Mouse (Mus musculus): ENCODE measurements around the gene Adi1.

Gene Adi1

GRCm38 (mm10) chr12:28694231-28694630, 19.2 kb downstream of the Adi1 start:
- no peak for DNase-seq (ENCODE audit: low spot score in 2 of 2)

DNA sequence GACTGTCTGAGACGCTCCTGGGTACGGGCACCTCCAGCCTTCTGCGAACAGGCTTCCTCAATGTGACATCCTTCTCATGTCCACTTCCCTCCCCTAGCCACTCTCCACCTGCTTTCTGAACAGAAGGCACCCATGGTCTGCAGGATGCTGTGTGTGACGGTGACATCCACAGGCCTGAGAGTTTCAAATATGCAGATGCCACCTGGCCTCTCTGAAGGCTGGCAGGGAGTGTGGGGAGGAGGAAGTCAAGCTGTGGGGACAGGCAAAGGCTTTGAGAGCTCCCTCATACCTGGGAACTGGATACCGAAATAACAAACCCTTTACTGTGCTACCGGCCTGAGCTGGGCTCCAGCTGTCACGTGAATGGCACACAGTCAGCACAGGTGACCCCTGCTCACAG, 19.7 kb downstream of the Adi1 start:
- DNase-seq (ENCODE audit: low spot score in 2 of 2), result no peak

DNA sequence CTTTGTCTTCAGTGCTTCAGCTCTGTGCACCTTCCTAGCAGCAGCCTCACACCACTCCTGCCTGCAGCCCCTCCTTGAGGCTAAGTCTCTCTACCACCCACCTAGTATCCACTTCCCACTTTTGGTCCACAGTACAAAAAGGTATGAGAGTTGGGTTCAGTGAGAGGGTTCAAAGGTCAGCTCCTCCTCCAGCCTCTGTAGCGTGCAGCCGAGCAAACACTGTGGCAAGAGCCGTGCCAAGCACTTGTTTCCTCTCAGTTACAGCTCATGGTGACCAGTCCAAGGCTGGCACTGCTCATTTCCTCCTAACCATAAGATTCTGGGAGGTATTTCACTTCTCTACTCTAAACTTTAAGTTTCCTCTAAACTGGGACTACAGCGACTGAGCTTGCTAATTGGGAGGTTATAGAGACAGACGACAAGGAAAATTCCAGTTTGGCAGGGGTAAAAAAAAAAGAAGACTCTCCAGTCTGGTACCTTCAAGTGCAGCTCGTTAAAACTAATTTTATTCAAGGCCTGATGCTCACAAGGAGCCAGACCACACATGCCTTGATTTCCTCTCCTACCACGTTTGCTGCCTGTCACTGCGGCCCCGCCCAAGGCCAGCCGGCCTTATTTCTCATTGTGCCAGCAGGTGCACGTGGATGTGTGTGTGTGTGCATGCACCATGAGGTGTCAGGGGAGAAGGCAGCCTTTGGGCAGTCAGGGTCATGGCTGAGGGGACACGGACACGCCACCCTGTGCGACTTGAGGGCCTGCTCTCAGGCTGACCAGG, 23.0 kb downstream of the Adi1 start:
- no peak for DNase-seq (ENCODE audit: low spot score in 2 of 2)

GRCm38 (mm10) chr12:28699086-28699485, 24.1 kb downstream of the Adi1 start:
- no peak for DNase-seq (ENCODE audit: low spot score in 2 of 2)

DNA sequence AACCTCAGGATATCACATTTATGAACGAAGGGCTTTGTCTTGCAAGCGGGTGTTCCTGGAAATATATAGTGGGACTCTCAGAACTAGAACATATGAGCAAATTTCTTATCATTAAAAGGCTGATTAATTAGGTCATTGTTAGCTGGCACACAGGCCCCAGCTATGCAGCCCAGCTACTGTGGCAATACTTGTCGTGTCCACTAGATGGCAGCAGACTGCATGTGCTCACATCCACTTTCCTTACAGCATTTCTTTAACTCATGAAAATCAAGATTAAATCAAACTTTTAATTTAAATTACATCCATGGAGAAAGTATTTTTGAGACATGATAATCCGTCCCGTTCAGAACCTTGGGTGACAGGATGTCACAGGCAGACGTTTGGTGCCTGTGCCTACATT, 24.6 kb downstream of the Adi1 start:
- peak in 1 of 2 experiments; percentile 76 for DNase-seq (ENCODE audit: low spot score in 2 of 2)

DNA sequence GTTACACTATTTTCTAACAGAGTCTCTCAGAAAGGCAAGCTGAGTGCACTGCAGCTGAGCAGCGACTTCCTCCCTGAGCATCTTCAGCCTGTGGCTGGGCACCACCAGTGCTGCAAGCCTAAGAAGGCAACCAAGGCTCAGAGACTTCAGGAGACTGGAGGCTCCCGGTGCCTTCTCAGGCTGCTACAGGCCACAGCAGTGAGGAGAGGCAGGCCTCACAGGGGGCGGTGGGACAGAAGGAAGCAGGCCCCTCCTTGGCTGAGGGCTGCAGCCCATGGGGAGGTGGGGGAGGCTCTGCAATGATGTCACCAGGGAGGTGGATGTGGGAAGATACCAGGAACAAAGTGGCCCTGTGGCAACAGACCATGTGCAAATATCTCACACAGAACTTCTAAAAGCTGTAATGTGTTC, 25.1 kb downstream of the Adi1 start:
- peak in 1 of 2 experiments; percentile 36 for DNase-seq (ENCODE audit: low spot score in 2 of 2)

GRCm38 (mm10) chr12:28700561-28701025, 25.6 kb downstream of the Adi1 start:
- peak; percentile 66 to 71 for DNase-seq (ENCODE audit: low spot score in 2 of 2)

- DNase-seq (ENCODE audit: low spot score in 2 of 2), result peak in 1 of 2 experiments; percentile 38
Observed at GRCm38 (mm10) chr12:28701302-28701701, 26.3 kb downstream of the Adi1 start.

DNA sequence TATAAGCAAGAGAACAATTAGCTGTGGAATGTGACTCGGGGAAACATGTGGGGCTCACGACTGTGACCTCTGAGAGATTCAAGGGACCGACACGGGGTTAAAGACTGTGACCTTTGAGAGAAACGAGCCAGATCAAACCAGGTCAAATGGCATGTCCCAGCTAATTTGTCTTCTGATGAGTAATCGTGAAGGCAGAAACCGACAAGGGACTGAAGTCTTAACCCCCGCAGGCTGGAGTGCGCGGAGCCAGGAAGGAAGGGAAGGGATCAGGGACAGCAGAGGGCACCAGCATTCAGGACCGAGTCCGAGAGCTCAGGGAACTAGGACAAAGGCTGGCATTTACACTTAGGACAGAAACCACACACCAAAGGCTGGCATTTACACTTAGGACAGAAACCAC, 29.4 kb downstream of the Adi1 start:
- no peak for DNase-seq (ENCODE audit: low spot score in 2 of 2)

DNA sequence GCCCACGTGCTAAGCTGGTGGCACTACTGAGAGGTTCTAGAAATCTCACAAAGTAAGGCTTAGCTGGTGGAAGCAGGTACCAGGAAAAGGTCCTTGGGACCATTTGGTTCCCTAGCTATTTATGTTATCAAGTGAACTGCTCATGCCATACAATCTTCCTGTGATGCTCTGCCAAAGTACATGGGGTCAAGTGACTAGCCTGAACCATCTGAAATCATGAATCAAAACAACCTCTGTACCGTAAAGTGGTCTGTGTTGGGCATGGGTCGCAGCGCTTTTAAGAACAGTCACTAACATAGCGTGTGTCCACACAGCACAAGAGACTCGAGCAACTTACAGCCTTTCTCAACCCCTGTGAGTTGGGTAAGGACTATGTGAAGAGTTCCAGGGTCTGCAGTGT, 30.2 kb downstream of the Adi1 start:
- DNase-seq (ENCODE audit: low spot score in 2 of 2), result no peak

- DNase-seq (ENCODE audit: low spot score in 2 of 2), result no peak
Observed at GRCm38 (mm10) chr12:28708154-28708553, 33.1 kb downstream of the Adi1 start.

DNA sequence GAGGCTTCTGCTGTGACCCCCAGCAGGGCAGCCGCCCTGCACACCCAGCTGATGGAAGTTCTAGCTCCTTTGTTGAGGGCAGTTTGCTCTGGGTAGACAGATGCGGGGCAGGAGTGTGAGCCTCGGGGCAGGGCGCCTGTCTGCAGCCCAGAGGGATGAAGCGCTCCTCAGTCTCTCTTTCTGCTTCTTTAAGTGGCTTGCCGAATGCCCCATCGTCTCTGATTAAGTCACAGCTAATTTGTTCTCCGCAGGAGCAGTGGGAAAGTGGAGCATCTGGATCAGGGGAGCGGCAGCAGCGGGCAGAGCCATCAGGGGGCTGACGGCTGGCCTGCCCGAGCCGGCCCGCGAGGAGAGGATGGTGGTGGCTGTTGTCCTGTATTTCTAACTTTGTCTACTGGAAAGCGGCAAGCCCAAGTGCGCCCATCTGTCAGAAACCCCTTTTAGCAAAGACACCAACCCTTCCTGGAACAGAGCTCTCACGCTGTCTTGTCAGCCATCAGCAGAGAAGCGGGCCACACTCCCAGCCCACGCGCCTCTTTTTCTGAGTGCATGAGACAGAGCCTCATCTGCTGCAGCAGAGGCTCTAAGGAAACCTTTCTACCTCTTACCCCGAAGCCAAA, 35.6 kb downstream of the Adi1 start:
- peak; percentile 66 to 78 for DNase-seq (ENCODE audit: low spot score in 2 of 2)

DNA sequence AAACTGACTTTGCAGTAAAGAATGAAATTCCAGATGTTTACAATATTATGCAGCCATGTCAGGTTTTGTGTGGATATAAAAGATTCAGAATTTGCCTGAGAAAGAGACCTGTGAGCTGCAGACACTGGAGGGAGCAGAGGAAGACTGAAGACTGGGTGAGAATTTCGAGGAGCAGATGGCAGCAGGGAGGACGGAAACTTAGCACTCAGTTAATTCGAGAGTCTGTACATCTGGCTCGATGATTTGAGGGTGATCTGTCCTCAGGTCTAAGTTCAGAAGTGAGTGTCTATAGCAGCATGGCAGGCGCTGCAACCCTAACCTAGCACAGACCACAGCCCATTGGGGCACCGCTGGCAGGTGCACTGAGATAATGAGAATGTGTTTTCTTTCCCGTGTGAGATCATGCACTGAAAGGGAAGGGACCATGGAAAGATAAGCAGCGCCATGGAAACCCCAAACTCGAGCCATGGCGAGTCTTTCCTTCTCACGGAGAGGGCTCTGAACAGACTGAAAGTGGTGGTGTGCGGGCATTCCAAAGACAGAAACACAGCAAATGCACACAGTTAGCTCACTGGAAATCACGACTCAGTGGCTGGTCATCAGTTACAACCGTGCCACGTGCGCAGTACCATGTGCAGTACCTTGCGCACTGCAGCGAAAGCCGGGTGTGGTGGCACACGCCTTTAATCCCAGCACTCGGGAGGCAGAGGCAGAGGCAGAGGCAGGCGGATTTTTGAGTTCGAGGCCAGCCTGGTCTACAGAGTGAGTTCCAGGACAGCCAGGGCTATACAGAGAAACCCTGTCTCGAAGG, 40.0 kb downstream of the Adi1 start:
- no peak for DNase-seq (ENCODE audit: low spot score in 2 of 2)

DNA sequence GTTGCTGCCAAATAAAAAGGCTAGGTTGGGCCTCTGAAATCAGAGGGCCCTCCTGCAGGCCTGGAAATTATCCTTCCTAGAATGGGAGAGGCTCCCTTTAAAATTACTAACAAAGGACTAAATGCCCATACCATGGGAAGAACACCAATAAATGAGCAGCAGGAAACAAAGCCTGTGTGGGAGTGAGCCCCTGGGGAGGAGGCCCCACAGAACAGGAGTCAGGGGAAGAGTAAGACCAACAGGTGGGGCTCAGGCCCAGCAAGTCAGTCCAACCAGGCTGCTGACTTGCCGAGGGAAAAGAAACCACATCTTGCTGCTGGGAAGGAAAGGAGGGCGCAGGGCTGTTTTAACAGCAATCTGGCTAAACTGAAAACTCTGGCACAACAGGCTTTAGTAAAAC, 42.0 kb downstream of the Adi1 start:
- DNase-seq (ENCODE audit: low spot score in 2 of 2), result no peak

DNA sequence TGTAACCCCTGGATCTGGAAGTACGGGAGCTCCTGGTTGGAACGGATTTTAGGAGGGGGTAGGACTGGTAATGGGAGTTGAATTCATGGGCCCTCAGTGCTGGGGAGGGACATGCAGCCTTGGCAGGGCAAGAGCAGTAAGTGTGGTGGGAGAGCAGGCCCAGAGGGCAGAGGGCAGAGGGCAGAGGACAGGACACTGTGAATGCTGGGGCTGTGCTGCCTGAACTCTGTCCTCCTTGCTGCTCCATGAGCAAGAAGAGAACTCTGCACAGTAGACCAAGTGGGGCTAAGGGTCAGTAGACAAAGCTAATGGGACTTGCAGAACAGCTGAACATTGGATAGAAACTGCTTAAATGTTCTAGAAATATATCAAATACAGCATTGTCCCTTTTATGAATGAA, 43.1 kb downstream of the Adi1 start:
- no peak for DNase-seq (ENCODE audit: low spot score in 2 of 2)

DNA sequence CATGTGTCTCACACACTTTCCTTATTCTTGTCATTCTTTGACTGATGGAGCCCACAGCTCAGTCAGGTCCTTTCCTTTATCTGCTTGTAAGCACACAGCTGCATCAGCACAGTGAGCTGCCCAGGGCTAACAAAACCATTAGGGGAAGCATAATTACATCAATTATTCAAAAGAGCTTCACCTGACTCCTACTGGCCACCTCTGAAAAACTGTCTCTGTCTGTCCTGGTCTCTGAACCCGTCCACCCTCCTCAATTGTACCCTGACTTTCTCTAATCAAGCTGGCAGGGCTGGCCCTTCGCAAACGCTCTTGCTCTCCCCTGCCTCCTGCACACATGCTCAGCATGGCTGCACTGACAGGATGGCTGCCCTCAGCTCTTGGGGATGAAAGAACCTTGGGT, 49.3 kb downstream of the Adi1 start:
- DNase-seq (ENCODE audit: low spot score in 2 of 2), result no peak

GRCm38 (mm10) chr12:28726204-28726603, 51.2 kb downstream of the Adi1 start:
- DNase-seq (ENCODE audit: low spot score in 2 of 2), result no peak

DNA sequence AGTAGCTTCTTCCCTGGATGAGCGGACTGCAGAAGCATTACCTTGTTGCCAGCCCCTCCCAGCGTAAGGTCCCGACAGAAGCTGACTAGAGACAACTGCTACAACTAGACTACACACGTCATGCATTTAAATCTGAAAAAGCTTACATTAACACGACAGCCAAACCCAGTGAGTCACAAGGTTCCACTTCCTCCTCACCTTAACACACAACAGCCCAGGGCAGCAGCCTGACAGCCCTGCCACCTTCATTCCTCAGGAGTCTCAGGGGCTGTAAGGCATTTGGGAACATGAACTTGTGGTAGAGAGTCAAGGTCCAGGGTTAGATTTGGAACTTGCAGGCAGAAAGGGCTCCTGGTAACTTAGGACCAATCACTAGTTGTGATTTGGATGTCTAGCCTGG, 52.0 kb downstream of the Adi1 start:
- DNase-seq (ENCODE audit: low spot score in 2 of 2), result no peak

All from frontal cortex, postnatal 10 days (tissue).